Mouse (Mus musculus): Measurements from ENCODE around the gene Trpt1. TPM values are rescaled to one million over a fixed set of nuclear protein-coding genes. Genes with fewer than 3 reads are reported as not detected.
"Not testable (repeated sequence)": the region's sequence is repeated elsewhere in the genome, so short reads cannot be mapped to it uniquely, and the experiment has no call there.

Gene Trpt1
- total RNA-seq, 2 experiments from 2014 or later: 20.4 to 24.7 TPM

- DNase-seq (ENCODE audit: low spot score in 2 of 2): no peak
- intact Hi-C loops (cut with DNase I): no loop called here
Measured at GRCm38 (mm10) chr19:6990712-6991111, 5.2 kb upstream of the Trpt1 start.

DNA sequence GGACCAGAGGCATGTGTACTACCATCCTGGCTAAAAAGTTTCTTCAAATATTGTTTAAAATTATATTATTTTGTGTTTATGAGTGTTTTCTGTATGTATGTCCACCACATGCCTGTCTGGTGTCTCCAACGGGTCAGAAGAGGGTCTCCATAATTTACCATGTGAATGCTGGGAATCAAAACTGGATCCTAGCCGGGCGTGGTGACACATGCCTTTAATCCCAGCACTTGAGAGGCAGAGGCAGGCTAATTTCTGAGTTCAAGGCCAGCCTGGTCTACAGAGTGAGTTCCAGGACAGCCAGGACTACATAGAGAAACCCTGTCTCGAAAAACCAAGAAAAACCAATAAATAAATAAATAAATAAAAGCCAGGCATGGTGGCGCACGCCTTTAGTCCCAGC lies 4.8 kb upstream of the Trpt1 start:
- intact Hi-C loops (cut with DNase I); DNase-seq (ENCODE audit: low spot score in 2 of 2): not testable (repeated sequence)

GRCm38 (mm10) chr19:6992011-6992858 lies 3.7 kb upstream of the Trpt1 start, which contains the start of gene Dnajc4:
Dnajc4 (minus strand) TSS chr19:6992572.
- intact Hi-C loops (cut with DNase I): no loop called here

DNA sequence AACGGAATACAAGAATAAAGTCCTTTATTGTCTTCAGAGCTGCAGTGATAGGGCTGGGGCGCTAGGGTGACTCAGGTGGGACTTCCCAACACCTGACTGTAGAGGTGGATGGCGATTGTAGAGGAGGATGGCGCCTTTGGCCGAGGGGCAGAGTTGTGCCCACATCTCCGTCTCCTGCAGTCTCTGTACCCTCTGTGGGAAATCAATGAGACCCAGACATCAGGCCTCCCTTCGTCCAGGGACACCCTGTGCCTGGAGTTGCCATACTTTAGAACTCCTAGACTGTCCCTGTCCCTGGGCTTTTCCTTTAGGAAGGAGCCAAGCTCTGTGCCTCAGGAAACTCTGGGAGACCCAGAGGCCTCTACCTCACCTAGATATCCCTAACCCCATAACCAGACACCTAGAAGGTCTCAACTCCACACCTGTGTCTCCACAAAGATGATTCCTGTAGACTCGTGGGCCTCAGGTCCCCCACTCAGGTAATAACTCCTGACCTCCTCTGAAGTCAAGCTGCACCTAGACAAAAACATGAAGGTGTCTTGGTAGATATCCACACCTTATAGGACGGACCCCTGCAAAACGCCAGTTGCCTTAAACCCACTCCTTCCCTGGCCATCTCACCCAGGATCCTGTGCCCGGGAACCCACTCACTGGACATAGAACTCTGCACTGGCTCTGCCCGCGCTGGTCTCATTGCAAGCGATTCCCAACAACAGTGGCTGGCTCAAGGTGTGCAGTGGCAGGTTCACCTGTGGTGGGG lies 2.7 kb upstream of the Trpt1 start:
- intact Hi-C loops (cut with DNase I): no loop called here
- no peak for DNase-seq (ENCODE audit: low spot score in 2 of 2)

More at GRCm38 (mm10) chr19:6992011-6992858, 3.7 kb upstream of the Trpt1 start, which contains the start of gene Dnajc4:
- peak; percentile 91 to 92 for DNase-seq (ENCODE audit: low spot score in 2 of 2)

DNA sequence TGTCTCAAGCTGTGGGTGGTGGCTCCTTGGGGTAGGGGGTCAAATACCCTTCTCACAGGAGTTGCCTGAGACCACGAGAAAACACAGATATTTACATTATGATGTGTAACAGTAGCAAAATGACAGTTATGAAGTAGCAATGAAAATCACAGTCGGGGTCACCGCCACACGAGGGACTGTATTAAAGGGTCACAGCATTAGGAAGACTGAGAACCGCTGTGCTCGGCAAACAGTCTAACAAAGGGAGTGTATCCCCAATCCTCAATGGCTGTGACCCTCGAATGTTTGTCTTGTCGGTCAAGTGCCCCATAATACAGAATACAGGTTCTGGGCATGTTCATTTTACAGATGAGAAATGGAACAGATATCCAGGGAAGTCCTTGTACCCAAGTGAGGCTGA lies 1.9 kb upstream of the Trpt1 start:
- DNase-seq (ENCODE audit: low spot score in 2 of 2): no peak
- intact Hi-C loops (cut with DNase I): no loop called here

GRCm38 (mm10) chr19:6994489-6994888 lies 1.4 kb upstream of the Trpt1 start:
- DNase-seq (ENCODE audit: low spot score in 2 of 2): no peak
- intact Hi-C loops (cut with DNase I): no loop called here

GRCm38 (mm10) chr19:6995255-6995991 lies 508 bp upstream of the Trpt1 start:
- DNase-seq (ENCODE audit: low spot score in 2 of 2): no peak
- intact Hi-C loops (cut with DNase I): no loop called here

DNA sequence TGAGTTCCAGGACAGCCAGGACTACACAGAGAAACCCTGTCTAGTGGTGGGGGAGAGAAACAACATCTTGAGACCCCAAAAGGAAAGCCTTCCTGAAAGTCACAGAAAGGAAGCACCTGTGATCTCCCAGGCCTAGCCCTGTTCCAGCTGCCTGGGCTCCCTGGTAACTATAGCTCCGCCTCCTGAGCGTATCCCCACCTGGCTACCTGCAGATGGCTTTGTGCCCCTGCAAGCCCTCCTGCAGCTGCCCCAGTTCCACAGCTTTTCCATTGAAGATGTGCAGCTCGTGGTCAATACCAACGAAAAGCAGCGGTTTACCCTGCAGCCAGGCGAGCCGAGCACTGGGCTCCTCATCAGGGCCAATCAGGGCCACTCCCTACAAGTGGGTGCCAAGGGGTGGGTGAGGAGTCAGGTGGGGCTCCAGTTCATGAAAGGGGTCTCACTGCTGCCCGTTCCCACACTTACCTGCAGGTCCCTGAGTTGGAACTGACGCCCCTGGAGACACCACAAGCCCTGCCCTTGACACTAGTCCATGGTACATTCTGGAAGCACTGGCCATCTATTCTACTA lies 1.9 kb downstream of the Trpt1 start:
- intact Hi-C loops (cut with DNase I): no loop called here
- DNase-seq (ENCODE audit: low spot score in 2 of 2): no peak

DNA sequence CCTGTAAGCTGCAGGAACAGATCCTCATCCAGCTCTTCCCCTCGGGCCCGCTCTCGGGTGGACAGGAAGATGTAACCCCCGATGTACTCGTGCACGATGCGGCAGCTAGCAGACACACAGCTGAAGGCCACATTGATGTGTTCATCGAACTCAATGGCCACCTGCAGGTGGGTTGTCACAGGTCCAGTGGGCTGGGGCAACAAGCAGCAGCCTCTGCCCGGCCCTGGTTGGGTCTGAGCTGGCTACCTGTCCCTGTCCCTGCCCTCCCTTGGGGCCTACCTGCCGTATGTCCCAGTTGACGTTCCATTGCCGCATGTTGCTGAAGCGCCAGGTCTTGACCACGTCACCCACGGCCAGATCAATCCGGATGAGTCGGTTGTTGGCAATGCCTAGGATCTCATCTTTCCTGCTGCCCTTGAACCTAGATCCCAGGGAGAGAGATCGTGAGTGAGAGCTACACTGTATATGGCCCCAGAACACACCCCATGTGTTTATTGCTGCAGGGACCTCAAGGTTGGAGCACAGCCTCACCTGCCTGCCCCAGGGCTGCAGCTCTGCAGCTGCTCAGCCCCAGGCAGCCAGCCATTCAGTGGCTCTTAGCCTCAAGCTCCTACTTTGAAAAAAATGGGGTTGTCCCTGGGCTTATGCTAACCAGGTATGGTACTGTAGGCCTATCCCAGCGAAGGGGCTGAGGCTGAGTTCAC lies 3.6 kb downstream of the Trpt1 start:
- no peak for DNase-seq (ENCODE audit: low spot score in 2 of 2)
- intact Hi-C loops (cut with DNase I): no loop called here

DNA sequence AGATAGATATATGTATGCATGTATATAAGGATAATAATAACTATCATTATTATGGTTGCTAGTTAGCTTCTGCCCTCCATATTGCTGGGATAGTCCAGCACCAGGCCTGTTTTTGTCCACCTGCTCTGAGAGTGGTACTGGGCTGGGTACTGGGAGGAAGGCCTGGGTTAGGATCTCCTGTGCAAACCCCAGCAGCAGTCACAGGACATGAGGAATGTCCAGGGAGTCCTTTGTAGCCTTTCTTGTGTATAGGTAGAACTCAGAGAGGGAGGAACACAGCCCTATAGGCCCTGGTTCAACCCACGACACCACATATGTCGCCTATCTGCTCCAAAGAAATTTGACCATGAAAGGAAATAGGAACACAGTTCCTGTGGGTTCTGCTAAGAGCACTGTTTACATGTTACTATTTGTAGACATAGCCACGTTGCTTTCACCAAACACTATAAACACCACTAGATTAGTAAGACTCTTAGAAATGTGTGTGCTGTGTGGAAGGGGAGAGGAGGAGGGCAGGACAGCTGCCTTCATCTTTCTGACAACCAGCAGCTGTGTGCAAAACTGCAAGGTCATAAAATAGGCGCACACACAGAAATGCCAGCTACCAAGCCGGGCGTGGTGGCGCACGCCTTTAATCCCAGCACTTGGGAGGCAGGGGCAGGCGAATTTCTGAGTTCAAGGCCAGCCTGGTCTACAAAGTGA lies 11.1 kb downstream of the Trpt1 start:
- intact Hi-C loops (cut with DNase I): no loop called here
- no peak for DNase-seq (ENCODE audit: low spot score in 2 of 2)

GRCm38 (mm10) chr19:7012426-7012825 lies 16.5 kb downstream of the Trpt1 start:
- intact Hi-C loops (cut with DNase I): no loop called here
- DNase-seq (ENCODE audit: low spot score in 2 of 2): no peak

GRCm38 (mm10) chr19:7013984-7014383 lies 18.1 kb downstream of the Trpt1 start:
- intact Hi-C loops (cut with DNase I): no loop called here

DNA sequence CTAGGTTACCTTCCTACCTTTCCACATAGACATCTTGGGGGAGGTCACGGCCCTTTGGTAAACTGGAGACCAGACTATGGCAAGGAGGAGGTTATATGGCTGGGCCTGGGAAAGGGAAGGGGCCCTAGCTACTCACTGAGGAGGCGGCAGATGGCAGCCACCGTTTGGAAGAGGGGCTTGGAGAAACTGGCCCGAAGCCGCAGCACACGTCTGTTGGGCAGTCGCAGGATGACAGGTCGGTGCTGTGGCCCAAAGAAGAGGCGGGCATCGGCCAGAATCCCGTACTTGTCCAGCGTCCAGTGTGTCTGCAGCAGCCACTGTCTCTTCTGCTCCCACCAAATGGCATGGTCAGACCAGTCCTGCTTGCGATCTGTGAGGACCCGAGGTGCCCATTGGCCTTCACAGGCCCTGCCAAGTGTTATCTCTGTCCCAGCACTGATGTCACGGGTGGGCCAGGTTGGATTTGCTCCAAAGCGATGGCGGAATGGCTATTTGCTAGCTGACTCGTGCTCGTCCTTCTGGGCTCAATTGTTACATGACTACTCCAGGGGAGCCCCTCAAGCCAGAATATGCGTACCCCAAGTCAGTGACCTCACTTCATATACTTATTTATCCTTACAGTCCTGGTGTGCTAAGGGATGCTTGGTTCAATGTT lies 18.7 kb downstream of the Trpt1 start:
- intact Hi-C loops (cut with DNase I): no loop called here
- no peak for DNase-seq (ENCODE audit: low spot score in 2 of 2)

More at GRCm38 (mm10) chr19:7013984-7014383, 18.1 kb downstream of the Trpt1 start:
- no peak for DNase-seq (ENCODE audit: low spot score in 2 of 2)

DNA sequence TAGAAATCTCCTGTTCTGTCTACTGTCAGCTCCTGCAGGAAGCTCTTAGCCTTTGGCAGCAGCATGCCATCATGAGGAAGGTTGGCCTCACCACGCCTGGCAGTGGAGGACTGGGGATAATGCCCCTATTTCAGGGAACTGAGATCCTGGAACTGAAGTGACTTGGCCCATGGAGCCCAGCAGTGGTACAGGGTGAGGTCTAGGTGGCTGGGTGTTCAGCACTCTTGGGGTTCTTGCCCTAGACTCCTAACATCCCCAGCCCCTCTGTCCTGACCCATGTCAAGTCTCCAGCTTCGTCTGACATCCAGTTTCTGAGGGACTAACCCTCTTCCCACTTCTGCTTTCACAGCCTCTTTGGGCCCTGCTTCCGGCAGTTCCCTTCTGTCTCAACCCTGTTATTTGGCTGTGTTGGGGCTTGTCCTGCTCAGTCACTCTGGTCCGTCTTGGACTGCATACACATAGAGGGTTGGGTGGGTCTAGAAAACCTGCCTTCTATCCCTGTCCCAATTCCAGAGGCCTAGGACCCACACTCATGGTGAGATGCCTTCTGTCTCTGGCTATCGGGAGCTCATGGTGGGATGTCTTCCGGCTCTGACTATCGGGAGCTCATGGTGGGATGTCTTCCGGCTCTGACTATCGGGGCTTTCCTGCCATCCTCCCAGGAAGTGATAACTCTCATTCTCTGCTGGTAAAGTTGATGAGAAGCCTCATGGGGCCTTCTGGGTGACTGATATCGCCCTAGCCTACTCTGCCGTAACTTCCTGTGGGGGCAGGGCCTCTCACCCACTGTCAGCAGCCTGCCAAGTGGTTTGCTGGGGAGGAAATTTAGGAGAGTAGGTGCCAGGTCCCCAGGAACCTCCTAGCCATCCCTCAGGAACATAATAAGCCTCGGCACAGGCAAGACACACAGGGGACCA lies 21.9 kb downstream of the Trpt1 start:
- intact Hi-C loops (cut with DNase I): no loop called here

DNA sequence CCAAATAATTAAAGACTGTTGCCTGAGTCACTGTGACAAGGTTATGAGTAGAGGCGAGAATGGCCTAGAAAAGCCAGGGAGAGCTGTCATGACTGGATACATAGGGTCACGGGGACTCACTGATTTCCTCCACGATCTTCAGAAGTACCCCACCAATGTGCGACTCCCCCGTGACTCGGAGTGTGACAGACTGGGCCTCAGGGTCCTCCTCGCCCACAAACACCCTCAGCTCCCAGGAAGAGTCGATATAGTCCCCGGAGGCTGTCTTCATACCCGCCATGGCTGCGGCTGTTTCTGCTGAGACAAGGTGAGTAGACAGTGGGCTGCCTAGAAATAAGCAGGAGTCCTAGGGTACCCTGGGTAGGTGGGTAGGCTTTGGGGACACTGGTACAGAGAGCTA lies 22.6 kb downstream of the Trpt1 start:
- DNase-seq (ENCODE audit: low spot score in 2 of 2): no peak
- intact Hi-C loops (cut with DNase I): no loop called here

More for the DNA sequence above, 21.9 kb downstream of the Trpt1 start:
- DNase-seq (ENCODE audit: low spot score in 2 of 2): no peak

- DNase-seq (ENCODE audit: low spot score in 2 of 2): no peak
- intact Hi-C loops (cut with DNase I): no loop called here
Measured at GRCm38 (mm10) chr19:7019191-7019590, 23.3 kb downstream of the Trpt1 start, which contains the start of gene Fermt3. Fermt3 (minus strand) TSS chr19:7019469.

GRCm38 (mm10) chr19:7020224-7020641 lies 24.3 kb downstream of the Trpt1 start:
- intact Hi-C loops (cut with DNase I): loop anchor here (10.0 kb wide), 1 partner anchor 95 kb away; the partner anchor contains the start of genes Catsperz and Esrra
- no peak for DNase-seq (ENCODE audit: low spot score in 2 of 2)

All from left cerebral cortex, postnatal 36 days (tissue).